Mouse (Mus musculus) thymus, postnatal 0 days (tissue): ENCODE results near the gene Etv6. TPM values are rescaled to one million over a fixed set of nuclear protein-coding genes. Genes with fewer than 3 reads are reported as not detected.

Experiments used
- polyA plus RNA-seq: library from polyadenylated mRNA; unstranded; fragments of >200 nt; fragmentation: Nextera tagmentation; extraction: Ambion mirVana; gene quantifications from 2 replicates; pipeline ENCODE4 v1.2.1, GENCODE M21; 2015

The Etv6 gene
- polyA plus RNA-seq, 1 experiment from 2014 or later: 12.1 TPM

Other genes starting within 250 kb of the Etv6 start
- 0.19 TPM in 1 of 2 replicates, not detected in the other for gene Kap, start 181.9 kb upstream of the Etv6 start, polyA plus RNA-seq